In genomic region chr6:88051206-88051605, GRCm38 (mm10) we compare ENCODE assay signal across 19 mouse cellular contexts. TPM values are rescaled to one million over a fixed set of nuclear protein-coding genes. Genes with fewer than 3 reads are reported as not detected.
DNase-seq lines count a peak whose midpoint lies in the region; TF ChIP-seq lines count a peak whose summit lies in the region.
"Had no signal": no experiment of that assay in that cellular context is flagged by ENCODE, and none has a peak within 500 bp of the region (broad histone marks: within the 10 kb centered on the region; RNA-seq: fewer than 3 reads in every experiment).

No protein-coding gene starts in this region.

- TF ChIP-seq POLR2A in lung, adult 2 months (IDR thresholded peaks at IDR 0.05; ENCODE audit: borderline replicate concordance, extremely low read depth, low read depth, low read length) = no peak

- peak; percentile 62 to 76 for DNase-seq in lung, adult 18-20 months
- DNase-seq in lung, postnatal 4 days = no peak
- peak; percentile 54 for DNase-seq in lung, postnatal 25 days (ENCODE audit: low spot score)
- DNase-seq in lung, adult 2 months = no peak
- DNase-seq: adrenal gland, adult 2 months; adrenal gland, postnatal 10 days; adrenal gland, postnatal 25 days; cerebellum, adult 11 months; cerebellum, adult 18-20 months; cerebellum, adult 8-10 months; cerebellum, adult 9-11 months; cerebellum, postnatal 14 days; cerebellum, postnatal 36 days; embryo, embryonic 11 days had no signal

- H3K4me1 ChIP-seq in lung, adult 2 months (ENCODE audit: control insufficient read depth, insufficient read depth, low read length) = peaks cover 7% of the 10 kb centered on the region
- H3K4me1 ChIP-seq: embryonic facial prominence, embryonic 13.5 days; embryonic facial prominence, embryonic 15.5 days; forebrain, embryonic 10.5 days; forebrain, embryonic 12.5 days had no signal

- no peak overlapping the region for H3K4me3 ChIP-seq in lung, adult 2 months (replicated peaks; ENCODE audit: extremely low read depth, low read depth, low read length)
- H3K4me3 ChIP-seq: embryonic facial prominence, embryonic 13.5 days; embryonic facial prominence, embryonic 15.5 days; erythroblast, embryonic 14.5 days; forebrain, embryonic 10.5 days; forebrain, embryonic 12.5 days had no signal

- 80% methylated on average over 5 of the region's 5 CpGs for WGBS in lung, adult 2 months

- no peak for TF ChIP-seq CTCF in lung, adult 2 months (IDR thresholded peaks at IDR 0.05; ENCODE audit: insufficient read depth, low read length)

RNA-seq across cellular contexts. Expression of gene Rab7, which starts 6.1 kb away (rescaled TPM):
- polyA plus RNA-seq in lung, adult 2 months (2012; rRNA removed) = 160 and 241 TPM in 2 replicates

RNA-seq across cellular contexts. Expression of gene Rpn1, which starts 33.1 kb away (rescaled TPM):
- 127 and 179 TPM in 2 replicates for polyA plus RNA-seq in lung, adult 2 months (2012; rRNA removed)

Comparison
In these comparisons a context has a peak if more than half of its experiments do, and no peak if none do; other contexts are left out.
1. DNase-seq: peak in lung, adult 18-20 months (2 of 2) and lung, postnatal 25 days (single experiment); none in lung, postnatal 4 days (0 of 2) and lung, adult 2 months (single experiment).